Mouse (Mus musculus): ENCODE data around the gene Rapgefl1.

DNA sequence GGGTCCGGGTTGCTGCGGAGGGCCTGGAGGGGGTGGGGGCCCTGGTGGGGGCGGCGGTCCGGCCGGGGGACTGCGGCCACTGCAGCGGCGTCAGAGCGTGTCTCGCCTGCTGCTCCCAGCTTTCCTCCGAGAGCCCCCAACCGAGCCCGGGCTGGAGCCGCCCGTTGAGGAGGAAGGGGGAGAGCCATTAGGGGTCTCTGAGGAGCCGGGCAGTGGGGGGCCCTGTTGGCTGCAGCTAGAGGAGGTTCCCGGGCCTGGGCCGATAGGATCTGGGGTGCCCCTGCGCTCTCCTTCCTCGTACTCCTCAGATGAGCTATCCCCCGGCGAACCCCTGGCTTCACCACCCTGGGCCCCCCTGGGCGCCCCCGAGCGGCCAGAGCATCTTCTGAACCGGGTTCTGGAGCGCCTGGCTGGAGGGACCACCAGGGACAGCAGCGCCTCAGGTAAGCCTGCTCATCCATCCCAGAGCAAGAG lies 683 bp downstream of the Rapgefl1 start:
- TF ChIP-seq ZNF384 (IDR thresholded peaks at IDR 0.05; ENCODE audit: low read depth, low read length), result no peak
- TF ChIP-seq ZC3H11A (IDR thresholded peaks at IDR 0.05; ENCODE audit: borderline replicate concordance, low read depth, low read length), result no peak
- no peak for TF ChIP-seq MAFK (IDR thresholded peaks at IDR 0.05; ENCODE audit: insufficient read depth, low read depth, low read length)
